Mouse (Mus musculus) limb, embryonic 10.5 days (tissue): ENCODE data around the gene Magohb. TPM values are rescaled to one million over a fixed set of nuclear protein-coding genes. Genes with fewer than 3 reads are reported as not detected.

ENCODE experiments used
- polyA plus RNA-seq: library from polyadenylated mRNA; unstranded; fragments of >200 nt; fragmentation: Nextera tagmentation; extraction: Ambion mirVana; gene quantifications from 2 replicates; pipeline ENCODE4 v1.2.1, GENCODE M21; 2016

Magohb gene
- polyA plus RNA-seq, 1 experiment from 2014 or later: 55.9 TPM

Other genes starting within 250 kb of the Magohb start
- not detected in 2 replicates for gene Klra2, start 45.9 kb downstream of the Magohb start, polyA plus RNA-seq
- gene Styk1, start 60.4 kb upstream of the Magohb start, polyA plus RNA-seq: 0.79 and 1.9 TPM in 2 replicates
- gene Ybx3, start 95.2 kb upstream of the Magohb start, polyA plus RNA-seq: 33.9 and 37.6 TPM in 2 replicates
- gene 5430401F13Rik, start 193.2 kb upstream of the Magohb start, polyA plus RNA-seq: not detected in 2 replicates
- gene Gm6619, start 193.2 kb upstream of the Magohb start, polyA plus RNA-seq: not detected in 2 replicates